Mouse (Mus musculus) retina, postnatal 7 days (tissue): ENCODE data around the gene Coro6.

ENCODE experiments used
- DNase-seq: peaks from one replicate; pipeline ENCODE4 v3.0.0-alpha.2; 2012; ENCODE audit warnings: low read depth, low spot score

Coro6 gene

DNA sequence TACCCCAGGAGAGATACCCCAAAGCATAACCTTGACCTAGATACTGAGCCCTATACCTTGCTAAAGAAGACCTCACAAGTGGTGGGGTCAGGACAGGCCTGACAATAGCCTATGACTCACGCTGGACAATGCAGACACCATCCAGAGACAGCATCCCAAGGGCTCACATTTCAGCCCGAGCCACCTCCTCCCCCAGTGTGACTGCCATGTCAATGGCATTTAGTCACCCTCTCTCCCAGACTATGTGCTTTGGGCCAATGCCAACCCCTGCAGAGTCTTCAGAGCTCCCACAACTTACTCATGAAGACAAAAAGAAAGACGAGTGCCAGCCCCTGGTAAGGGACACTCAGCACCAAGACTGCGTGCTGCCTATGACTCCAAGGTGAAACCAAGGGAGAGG lies 2.5 kb downstream of the Coro6 start:
- DNase-seq: no peak

DNA sequence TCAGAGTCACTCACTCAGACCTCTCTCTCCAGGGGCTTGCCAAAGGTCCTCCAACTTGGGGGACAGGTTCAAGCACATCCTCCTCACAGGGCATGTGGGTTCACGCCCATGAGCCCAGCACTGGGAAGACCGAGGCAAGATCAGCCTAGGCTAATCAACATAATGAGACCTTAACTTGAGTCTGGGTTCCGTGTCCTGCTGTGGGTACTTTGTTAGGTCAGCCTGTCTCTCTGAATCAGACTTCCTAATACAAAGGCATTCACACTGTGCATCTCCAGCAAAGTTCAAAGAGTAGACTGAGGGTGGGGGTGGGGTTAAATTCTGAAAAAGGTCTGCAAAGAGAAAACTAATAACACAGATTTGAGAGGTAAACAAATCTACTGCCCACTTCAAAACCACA lies 2.9 kb downstream of the Coro6 start:
- no peak for DNase-seq

DNA sequence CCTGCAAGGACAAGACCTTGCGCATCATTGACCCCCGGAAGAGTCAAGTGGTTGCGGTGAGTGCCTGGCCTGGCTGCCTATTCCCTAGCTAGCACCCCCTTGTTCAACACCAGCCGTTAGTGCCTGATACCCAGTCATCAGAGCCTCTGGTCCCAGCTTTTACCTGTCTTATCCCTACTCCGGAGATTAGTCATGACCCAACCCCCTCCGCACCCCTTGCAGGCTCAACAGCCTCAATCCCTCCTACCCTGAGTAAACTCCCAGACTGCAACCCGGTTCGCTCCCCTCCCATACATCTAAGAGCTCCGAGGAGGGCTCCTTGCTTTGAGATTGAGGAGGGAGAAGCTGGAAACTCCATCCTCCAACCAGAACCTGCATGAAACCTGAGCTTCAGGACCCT lies 4.3 kb downstream of the Coro6 start:
- no peak for DNase-seq

DNA sequence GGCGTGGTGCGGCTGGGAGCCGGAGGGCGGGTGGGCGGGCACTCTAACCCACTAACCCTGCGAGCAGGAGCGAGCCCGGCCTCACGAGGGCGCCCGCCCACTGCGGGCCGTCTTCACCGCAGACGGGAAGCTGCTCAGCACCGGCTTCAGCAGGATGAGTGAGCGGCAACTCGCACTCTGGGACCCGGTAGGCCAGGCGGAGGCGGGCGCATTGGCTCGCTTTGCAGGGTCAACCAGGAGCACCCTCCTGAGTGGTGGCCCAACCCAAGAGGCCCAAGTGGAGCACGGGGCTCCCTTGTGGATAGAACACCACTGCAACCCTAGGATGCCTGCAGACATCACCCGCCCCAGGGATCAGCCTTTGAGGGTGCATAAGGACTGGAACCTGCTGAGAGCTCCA lies 4.9 kb downstream of the Coro6 start:
- DNase-seq: no peak

DNA sequence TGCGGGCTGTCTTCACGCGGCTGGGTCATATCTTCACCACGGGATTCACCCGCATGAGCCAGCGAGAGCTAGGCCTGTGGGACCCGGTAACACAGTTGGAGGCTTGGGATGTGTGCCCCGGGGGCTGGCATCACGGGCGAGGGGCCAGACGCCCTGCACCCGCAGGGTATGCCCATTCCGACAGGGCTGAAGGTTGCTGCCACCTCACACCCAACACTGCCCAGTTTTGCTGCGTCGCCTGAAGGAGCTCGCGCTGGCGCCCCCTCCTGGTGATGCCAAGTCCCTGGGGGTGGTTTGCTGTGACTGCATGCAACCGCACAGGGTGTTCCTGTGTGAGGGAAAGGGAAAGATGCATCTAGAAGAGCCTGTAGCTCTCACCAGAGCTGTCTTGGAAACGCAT lies 5.6 kb downstream of the Coro6 start:
- DNase-seq: no peak

DNA sequence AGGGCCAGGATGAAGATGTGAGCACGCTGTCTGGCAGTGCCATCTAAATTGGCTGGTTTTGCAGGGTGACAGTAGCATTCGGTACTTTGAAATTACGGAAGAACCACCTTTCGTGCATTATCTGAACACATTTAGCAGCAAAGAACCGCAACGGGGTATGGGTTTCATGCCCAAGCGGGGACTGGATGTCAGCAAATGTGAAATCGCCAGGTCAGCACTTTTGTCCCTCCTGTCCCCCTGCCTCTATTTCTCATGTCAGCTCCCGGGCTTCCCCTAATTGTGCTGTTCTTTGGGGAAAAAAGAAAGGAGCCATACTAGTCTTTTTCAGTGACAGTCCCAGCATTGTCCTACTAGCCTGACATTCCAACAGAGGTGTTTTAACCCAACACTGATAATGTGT lies 6.2 kb downstream of the Coro6 start:
- no peak for DNase-seq

DNA sequence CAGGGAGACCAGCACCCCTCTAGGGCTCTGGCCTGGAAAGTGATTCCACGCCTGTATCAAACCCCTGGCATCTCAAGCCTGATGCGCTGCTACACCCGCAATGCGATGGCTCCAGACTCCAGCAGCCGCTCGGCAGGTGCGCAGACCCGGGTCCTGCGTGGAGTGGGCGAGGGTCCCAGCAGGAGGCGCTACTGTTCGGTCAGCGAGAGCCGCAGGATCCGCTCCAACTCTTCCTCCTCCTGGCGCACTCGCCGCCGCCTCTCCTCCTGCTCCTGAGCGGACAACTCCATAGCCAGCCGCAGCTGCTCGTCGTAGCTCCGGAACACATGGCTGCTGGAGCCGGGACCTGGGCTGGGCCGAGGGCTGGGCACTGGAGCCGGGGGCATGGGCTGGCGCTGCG lies 9.2 kb downstream of the Coro6 start:
- DNase-seq: no peak

DNA sequence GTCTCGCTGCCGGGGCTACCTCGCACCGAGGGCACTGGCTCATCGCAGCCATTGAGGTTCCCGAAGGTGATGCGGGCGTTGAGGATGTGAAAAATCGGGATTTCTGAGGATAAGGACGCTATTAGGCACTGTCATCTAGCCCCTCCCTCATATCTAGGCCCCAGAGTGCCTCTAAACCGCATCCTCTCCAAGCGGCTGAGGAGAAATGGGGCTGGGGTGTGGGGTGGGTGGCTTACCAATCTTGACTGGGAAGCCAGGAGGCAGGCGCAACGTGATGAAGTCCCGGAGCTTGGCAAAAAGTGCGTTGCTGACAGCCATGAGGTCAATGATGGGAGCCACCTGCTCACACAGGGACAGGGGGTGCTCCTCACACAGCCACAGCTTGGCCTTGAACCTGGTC lies 10.6 kb downstream of the Coro6 start:
- DNase-seq: no peak

DNA sequence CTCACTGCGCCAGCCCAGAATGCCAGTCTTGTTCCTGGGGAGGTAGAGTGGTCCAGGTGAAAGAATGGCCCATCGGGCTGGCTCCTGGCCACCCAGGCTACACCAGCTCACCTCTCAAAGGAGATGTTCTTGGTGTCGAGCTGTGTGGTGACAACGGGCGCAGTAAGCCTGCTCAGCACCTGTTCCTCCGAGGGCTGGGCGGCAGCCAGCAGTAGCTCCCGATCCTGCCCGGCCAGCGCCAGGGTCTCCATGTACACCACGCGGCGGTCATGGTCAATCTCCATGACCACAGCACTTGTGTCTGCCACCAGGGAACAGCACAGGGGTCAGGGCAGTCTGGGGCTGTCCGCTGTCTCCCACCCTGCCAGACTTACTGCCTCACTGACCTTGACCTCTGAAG lies 14.0 kb downstream of the Coro6 start:
- DNase-seq: no peak

DNA sequence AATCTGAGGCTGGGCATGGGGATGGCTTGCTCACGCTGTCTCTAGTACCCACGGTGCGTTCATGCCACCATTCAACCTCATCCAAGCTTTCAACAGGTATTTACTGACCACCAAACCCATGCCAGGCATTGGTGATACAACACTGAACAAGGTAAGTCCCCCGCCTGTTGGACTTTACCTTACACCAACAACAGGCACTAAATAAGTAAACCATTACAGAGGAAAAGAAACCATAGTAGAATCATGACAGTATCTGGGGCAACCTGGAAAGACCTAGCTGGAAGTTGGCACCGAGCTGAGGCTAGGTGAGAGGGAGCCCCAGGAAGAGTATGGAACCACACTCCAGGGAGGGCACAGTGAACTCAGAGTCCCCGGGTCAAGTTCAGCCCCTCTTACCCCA lies 14.7 kb downstream of the Coro6 start:
- DNase-seq: no peak

DNA sequence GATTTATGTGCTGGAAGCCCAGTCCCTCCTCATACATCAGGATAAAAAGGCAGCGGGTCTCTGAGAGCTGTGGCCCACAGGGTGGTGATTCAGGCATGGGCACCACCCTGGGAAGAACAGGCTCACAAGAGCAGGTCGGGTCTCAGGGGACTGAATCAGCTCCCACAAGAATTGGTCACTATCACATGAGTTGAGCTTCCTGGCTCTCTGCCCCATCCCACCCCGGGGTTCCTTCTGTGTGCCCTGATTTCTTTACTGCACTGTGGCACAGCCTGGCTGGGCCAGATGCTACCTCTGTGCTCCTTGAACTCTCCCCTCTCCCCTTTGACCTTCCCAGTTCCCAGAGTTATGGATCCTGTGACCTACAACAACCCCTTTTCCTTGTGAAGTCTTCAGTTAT lies 20.8 kb downstream of the Coro6 start:
- no peak for DNase-seq

DNA sequence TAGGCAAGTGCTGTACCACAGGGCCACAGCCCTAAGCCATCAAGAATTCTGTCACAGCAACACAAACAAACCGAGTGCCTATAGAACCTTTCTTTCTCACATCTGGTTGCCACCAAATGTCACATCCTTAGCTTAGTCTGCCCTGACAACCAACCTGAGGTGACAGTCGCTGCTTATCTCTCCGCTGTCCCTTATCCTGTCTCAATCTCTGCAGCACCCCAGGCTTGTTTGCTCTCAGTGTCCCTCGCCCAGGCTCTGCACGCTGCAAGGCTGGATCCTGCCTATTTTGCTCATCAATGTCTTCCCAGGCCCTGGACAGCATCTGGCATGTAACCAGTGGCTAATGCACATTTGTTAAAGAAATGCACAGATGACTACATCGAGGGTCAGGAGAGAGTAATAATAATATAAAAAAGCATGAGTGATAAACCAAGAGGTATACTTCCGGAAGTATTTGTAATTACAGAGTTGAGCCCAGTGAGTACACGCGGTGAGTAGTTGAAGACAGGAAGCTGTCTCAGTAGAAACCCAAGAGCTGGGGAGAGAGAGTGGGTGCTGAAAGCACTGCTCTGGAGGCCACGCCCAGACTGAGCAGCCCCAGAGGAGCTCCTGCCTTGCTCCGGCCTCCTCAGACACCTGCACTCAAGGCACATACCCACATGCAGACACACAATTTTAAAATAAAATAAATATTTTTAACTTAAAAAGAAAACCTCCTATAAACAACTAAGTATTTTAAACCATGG lies 21.5 kb downstream of the Coro6 start:
- DNase-seq: no peak

DNA sequence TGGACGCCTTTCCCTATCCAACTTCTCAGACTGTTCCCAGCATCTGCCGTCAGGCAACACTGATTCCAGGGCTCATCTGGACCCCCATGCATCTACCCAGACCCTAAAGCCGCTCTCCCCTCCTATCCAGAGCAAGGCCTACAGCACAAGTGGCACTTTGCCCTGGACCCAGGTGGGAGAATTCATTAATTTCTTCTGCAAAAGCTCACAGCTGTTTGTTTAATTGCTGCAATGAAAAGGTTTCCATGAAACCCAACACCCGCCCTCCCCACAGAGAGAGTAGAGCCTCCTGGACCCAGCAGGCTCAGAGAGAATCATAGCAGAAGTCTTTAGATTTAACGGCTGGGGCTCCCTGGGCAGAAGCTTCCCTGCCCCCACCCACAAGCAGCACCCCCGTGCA lies 23.0 kb downstream of the Coro6 start:
- DNase-seq: no peak

DNA sequence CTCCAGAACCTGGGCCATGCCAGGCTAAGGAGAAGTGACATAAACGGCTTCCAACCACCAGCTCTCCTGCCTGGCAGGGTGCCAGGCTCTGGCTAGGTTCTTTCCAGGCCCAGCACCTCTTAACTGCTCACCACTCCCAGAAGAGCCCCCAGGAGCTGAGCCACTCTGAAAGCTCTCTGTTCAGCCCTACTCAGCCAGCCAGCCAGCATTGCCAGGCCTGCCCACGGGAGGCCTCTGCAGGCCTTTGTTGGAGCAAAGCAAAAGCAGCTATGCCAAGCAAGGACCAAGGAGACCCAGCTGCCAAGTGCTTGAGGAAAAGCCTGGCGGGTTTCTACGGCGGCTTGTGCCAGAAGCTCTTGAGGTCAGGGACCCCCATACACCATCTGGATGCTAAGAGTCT lies 24.6 kb downstream of the Coro6 start:
- no peak for DNase-seq

DNA sequence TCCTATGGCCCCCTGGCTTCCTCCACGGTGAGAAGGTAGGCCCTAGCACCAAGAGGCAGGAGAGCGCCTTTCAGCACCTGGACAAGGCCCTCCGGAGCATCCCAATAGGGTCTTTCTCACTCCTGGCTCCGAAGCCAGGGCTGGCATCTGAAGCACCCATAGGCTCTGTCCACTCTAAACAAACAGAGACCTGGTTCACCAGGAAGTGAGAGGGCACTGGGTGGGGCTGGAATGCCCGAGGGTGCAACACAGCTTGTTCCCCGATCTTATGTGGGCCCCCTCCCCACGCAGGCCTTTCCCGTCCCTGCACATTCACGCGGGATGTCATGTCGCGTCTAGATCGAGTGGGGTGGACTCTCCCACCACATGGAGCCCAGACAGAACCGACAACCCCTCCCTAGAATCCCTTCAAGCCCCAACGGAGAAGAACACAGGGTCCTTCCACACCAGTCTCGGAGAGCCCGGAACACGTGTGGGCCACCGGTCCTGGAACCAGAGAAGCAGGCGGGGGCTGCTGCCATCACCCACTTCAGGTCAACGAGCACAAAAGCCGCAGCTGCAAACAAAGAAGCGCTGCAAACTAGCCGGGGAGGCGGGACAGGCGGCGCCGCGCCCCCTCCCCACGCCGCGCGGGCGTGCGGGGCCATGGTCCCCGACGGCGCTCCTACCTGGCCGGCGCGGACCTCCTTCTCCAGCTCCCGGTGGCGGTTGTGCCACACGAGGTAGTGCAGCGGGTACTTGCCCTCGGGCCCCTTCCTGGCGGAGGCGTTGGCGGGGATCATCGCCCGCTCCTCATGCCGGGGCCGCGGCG lies 26.8 kb downstream of the Coro6 start:
- no peak for DNase-seq

DNA sequence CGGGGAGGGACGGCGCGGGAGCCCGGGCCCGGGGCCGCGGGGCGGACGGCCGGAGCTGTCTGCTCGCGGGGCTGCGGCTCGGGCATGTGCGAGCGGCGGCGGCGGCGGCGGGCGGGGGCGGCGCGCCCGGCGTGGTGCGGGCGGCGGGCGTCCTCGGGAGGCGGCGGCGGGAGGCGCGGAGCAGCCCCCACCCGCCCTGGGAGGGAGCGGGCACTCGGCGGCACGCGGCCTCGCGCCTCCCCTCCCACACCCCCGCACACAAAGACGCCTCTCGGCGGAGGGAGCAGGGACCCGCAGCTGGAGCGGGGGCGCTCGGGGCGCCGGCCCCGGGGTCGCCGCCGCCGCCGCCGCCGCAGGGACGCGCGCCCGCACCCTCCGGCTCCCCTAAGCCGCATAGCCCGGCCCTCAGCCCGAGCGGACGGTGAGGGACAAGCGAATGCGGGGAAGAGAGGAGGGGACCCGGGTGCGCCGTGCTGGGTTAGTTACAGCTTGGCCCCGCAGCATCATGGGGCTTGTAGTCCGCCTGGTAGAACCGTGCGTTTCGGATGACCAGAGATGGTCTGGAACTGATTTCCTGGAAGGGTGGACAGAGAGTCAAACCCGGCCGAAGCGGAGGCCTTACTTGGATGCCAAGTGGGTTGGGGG lies 27.5 kb downstream of the Coro6 start, which contains the start of gene Ankrd13b:
TSS of gene Ankrd13b (minus strand) at position 88 of the 645 bp plus-strand sequence.
- peak; percentile 67 for DNase-seq

DNA sequence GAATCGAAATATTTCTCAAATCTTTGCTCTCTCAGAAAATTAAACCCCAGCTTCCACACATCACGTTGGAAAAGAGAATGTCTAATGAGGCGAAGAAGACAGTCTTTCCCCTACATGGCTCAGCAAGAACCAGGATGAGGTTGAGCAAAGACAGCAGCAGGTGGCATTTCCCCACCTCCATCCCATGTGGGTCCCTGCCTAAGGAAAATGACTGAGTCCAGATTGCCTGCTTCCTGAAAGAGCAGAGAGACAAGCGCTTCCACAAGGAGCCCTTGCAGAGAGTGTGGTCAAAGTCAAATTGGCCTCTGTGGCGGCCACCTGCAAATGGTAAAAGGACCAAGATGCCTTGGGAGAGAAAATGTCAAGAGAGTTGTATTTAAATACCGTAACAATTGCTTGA lies 28.2 kb downstream of the Coro6 start:
- no peak for DNase-seq

DNA sequence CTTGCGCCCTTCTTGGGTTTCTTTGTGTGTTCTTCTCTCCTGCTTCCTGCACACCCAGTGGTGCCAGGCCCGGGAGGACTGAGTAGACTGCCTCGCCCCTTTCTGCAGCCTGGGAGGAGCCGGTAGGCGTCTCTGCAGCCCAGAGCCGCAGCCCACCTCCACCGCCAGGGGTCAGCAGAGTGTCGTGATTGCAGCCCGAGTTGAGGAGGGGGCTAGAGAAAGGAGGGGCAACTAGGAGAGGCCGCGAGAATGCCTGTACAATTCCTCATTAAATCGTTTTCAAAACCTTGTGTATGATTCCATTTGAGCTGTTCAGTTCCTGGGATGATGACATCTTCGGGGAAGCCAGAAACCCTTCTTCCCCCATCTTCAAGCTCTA lies 28.9 kb downstream of the Coro6 start:
- peak; percentile 86 for DNase-seq

DNA sequence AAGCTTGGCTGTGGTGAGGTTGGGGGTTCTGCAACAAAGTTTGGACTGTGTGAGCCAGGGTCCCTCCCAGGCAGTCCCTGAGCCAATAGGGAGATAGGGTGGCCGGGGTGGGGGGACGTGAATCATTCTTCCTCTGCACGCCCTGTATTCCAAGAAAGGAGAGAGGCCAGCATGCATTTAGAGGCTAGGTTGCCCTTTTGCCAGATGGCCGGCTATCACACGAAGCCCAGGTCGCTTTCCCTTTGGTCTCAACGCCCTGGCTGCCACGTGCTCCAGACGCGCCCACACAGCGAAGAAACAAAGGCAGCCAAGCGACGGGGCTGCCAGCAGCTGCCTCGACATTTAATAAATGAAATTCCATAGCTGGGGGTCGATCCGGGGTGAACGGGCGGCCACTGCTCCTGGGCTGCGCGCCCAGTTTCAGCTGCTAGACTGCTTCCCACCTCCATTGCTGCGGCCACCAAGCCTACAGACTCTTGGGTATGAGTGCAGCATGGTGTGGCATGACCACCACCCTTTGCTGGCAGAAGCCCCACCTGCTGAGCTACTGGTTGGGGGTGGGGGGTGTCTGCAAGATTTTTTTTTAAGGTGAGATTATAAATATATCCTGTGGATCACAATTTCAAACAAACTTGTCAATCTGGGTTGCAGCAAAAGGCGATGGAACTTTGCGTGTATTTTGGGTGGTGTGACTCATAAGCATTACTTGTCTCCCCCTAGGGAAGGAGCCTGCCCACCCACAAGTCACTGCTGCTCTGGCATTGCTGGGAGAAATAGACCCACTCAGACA lies 29.5 kb downstream of the Coro6 start:
- no peak for DNase-seq

DNA sequence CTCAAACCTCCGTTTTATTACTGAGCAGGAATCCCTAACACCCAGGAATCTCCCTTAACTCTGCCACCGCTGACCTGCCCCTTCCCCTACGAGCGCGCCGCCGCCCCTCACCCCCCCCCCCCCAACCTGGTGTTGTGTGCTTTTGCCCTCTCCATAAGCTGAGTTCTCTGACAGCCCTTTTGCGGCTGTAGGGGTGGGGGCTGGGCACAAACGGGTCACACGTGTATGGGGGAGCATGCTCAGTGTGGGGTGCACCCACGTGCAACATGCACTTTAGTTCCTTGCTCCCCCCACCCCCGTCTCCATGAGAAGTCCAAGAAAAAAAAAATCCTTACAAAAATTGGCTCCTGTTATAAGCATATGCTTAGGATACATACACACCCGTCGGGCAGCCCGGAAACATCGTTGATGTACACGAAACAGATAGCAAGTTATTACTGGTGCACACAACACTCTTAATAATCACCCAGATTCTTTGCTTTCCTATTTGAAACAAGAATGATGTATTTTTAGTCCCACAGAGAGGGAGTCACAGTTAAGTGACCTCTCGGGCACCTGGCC lies 30.2 kb downstream of the Coro6 start:
- DNase-seq: no peak

DNA sequence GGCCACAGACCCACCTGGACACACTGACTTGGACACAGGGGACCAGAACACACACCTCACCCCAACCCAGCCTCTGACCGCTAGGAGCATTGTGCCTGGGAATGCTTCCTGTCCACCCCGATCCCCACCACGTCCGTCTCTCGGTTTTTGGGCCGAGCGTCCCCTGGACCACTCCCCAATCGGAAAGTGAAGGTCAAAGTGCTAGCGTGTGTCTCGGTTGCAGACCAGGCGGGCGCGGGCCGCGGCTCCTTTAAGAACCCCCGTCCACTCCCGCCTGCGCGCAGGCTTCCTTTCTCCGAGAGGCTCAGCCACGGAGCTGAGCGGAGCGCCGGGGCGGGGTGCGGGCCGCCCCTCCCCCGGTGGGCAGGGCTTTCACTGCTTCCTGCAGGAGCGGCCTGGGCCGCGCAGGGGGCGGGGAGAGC lies 30.7 kb downstream of the Coro6 start:
- peak; percentile 88 for DNase-seq
